Mouse (Mus musculus): ENCODE measurements around the gene Aloxe3. TPM values are rescaled to one million over a fixed set of nuclear protein-coding genes. Genes with fewer than 3 reads are reported as not detected.

Aloxe3 gene
- 1 to 10 TPM; 3.1 to 6.4 TPM for total RNA-seq (2021)

GRCm38 (mm10) chr11:69125852-69125918 is at the start of gene Aloxe3:
TSS of gene Aloxe3 (plus strand) at chr11:69125896.
- intact Hi-C loops (cut with DNase I): loop anchor here (2.0 to 5.0 kb wide), 2 partner anchors 25 to 107 kb away; no protein-coding TSS in a partner anchor
- DNase-seq (ENCODE audit: low spot score in 2 of 2): no peak

GRCm38 (mm10) chr11:69076572-69076971 is 49.1 kb upstream of the Aloxe3 start:
- intact Hi-C loops (cut with DNase I): no loop called here
- no peak for DNase-seq (ENCODE audit: low spot score in 2 of 2)

DNA sequence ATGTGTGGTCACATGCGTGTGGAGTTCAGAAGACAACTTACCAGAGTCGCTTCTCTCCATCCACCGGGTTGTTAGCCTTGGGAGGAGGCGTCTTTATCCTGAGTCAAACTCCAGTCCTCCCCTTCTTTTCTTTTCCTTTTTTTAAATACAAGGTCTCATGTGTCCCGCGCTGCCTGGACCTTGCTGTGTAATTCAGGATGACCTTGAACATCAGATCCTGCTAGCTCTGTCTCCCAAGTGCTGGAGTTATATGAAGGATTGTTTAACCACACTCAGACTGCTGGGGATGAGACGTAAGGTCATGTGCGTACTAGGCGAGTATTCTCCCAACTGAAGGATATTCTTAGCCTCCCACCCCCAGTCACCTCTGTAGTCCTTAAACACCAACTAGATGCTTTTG is 48.4 kb upstream of the Aloxe3 start:
- intact Hi-C loops (cut with DNase I): no loop called here
- DNase-seq (ENCODE audit: low spot score in 2 of 2): no peak

GRCm38 (mm10) chr11:69078041-69078440 is 47.7 kb upstream of the Aloxe3 start:
- intact Hi-C loops (cut with DNase I): no loop called here
- no peak for DNase-seq (ENCODE audit: low spot score in 2 of 2)

GRCm38 (mm10) chr11:69078805-69079438 is 46.8 kb upstream of the Aloxe3 start:
- DNase-seq (ENCODE audit: low spot score in 2 of 2): no peak
- intact Hi-C loops (cut with DNase I): no loop called here

DNA sequence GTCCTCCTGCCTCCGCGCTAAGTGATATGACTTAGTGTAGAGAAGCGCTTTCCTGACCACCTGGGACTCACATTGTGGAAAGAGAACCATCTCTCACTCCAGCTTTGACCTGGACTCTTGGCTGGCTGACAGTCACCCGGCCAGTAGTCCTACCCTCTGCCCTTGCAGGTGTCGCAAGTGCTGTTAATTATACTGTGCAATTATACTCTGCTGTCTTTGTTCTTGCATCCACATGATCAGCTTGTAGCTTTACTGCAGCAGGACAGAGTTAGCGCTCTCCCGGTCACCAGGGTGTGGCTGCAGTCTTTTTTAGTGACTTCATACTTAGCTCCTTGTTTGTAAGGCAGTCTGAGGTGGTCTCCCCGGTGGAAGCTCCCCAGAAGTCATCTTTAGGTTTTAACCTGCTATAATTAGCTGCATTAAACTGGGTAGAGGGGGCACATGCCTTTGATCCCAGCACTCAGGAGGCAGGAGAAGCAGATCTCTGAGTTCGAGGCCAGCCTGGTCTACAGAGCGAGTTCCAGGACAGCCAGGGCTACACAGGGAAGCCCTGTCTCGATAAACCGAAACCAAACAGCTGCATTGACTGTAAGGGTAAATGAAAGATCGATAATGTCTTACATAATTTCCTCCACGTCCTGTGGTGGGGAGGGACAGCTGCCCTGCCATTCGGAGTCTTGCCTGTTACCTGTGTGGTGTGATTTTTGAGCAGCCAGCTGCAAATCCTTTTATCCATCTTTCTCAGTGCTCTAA is 45.4 kb upstream of the Aloxe3 start:
- intact Hi-C loops (cut with DNase I): no loop called here
- DNase-seq (ENCODE audit: low spot score in 2 of 2): no peak

- intact Hi-C loops (cut with DNase I): no loop called here
- no peak for DNase-seq (ENCODE audit: low spot score in 2 of 2)
These were observed 44.9 kb upstream of the Aloxe3 start for GRCm38 (mm10) chr11:69080855-69081222.

DNA sequence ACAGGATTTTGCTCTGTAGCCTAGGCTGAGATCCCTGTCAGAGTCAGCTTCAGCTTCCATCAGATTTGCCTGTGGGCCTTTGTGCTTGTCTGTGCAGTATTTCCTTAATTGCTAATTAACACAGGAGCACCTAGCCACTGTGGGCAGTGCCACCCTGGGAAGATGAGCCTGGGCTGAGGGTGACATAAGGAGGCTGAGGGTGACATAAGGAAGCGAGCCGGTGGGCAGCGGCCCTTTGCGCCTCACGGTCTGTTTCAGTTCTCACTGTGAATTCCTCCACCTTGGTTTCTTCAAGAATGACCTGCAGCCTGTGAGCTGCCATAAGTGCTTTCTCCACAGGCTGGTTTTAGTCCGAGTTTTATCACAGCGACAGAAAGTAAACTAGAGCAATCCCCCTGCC is 44.1 kb upstream of the Aloxe3 start:
- intact Hi-C loops (cut with DNase I): no loop called here
- no peak for DNase-seq (ENCODE audit: low spot score in 2 of 2)

GRCm38 (mm10) chr11:69085608-69086007 is 40.1 kb upstream of the Aloxe3 start:
- intact Hi-C loops (cut with DNase I): loop anchor here (1.0 to 5.0 kb wide), 2 partner anchors 11 to 37 kb away; partner anchors contain the start of genes 9130213A22Rik and Hes7
- no peak for DNase-seq (ENCODE audit: low spot score in 2 of 2)

- DNase-seq (ENCODE audit: low spot score in 2 of 2): peak in 1 of 2 experiments; percentile 90
- intact Hi-C loops (cut with DNase I): loop anchor here (1.0 to 5.0 kb wide), 2 partner anchors 12 to 36 kb away; partner anchors contain the start of genes 9130213A22Rik and Hes7
These were observed 39.3 kb upstream of the Aloxe3 start for GRCm38 (mm10) chr11:69086390-69086789.

- peak in 1 of 2 experiments; percentile 82 for DNase-seq (ENCODE audit: low spot score in 2 of 2)
- intact Hi-C loops (cut with DNase I): loop anchor here (5.0 kb wide), 1 partner anchor 35 kb away; the partner anchor contains the start of genes 9130213A22Rik and Hes7
These were observed 38.6 kb upstream of the Aloxe3 start for GRCm38 (mm10) chr11:69087082-69087481.

DNA sequence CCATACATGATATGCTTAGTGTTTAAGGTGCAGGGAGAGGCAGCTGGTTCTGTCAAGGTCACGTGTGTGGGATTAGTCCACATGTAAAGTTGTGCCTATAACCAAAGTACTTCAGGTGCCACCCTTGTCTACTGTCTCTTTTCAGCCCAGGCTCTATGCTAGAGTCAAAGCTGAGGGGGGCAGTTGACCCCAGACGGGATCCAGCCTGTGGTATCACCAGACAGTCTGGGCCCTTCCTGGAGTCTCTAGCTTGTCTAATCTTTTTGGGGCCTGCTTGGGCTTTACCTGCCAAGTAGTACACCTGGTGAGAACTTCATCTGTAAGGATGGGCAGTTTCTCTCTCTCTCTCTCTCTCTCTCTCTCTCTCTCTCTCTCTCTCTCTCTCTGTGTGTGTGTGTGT is 38.1 kb upstream of the Aloxe3 start:
- intact Hi-C loops (cut with DNase I): loop anchor here (5.0 kb wide), 1 partner anchor 35 kb away; the partner anchor contains the start of genes 9130213A22Rik and Hes7
- peak in 1 of 2 experiments; percentile 3 for DNase-seq (ENCODE audit: low spot score in 2 of 2)

DNA sequence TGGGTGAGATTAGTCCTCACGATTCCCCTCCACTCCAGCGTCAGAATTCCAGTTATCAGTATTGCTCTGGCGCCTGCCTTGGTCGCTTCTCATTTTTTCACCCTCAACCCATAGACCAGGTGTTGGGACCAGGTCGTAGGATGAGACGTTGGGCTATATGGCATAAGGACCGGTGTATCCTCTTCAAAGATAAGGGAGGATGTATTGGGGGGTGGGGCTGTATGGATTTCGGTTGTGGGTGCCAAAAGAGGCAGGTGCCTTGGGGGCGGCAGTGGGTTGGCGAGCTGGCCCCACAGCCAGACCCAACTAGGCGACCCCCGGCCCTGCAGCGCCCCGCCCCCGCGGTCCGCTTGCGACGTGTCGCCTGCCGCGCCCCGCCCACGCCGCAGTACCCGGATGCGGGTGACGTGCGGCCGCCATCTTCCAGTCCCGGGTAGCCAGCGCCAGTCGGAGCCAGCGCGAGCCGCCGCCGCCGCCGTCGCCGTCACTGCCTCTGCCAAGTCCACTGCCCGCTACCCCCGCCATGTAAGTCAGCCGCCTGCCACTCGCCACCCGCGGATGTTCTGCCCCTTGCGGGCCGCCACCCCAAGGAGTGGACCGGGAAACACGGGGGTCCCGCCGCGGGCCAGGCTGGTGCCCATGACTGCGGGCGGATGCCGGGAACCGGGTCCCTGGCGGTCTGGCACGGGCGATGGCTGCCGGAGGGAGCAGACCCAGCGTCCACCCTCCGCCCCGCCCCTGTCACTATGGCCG is 37.4 kb upstream of the Aloxe3 start, which contains the start of gene Vamp2:
Gene Vamp2, plus strand, starts transcription at position 388 of the 753 bp plus-strand sequence.
- intact Hi-C loops (cut with DNase I): loop anchor here (5.0 kb wide), 1 partner anchor 34 kb away; the partner anchor contains the start of genes 9130213A22Rik and Hes7
- peak; percentile 94 to 95 for DNase-seq (ENCODE audit: low spot score in 2 of 2)

DNA sequence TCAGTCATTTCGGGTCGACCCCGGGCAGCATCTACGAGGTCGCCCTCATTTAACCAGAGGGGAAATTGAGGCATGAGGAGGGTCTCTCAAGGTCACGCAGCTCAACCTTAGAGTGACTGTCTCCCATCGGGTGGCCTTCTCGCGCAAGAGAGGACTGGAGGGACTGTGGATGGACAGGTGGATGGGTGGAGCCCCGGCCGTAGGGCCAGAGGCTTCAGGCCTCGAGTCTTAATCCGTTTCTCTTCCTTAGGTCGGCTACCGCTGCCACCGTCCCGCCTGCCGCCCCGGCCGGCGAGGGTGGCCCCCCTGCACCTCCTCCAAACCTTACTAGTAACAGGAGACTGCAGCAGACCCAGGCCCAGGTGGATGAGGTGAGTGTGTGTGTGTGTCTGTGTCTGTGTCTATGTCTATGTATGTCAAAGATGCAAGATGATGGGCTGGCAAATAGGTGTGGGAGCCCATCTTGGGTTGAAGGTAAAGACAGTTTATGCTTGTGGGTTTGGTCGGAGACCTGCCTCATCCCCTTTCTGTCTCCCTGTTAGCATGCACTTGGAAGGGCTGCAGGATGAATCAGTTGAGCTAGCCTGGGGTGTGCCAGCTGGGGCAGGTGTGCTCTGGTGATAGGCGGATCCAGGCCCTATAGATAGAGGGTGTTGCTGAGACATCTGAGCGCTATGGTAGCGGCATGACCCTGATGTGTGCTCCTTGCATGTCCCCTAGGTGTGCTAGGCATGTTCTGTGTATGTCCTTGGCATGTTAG is 36.7 kb upstream of the Aloxe3 start:
- DNase-seq (ENCODE audit: low spot score in 2 of 2): no peak
- intact Hi-C loops (cut with DNase I): loop anchor here (5.0 kb wide), 1 partner anchor 33 kb away; the partner anchor contains the start of genes 9130213A22Rik and Hes7

DNA sequence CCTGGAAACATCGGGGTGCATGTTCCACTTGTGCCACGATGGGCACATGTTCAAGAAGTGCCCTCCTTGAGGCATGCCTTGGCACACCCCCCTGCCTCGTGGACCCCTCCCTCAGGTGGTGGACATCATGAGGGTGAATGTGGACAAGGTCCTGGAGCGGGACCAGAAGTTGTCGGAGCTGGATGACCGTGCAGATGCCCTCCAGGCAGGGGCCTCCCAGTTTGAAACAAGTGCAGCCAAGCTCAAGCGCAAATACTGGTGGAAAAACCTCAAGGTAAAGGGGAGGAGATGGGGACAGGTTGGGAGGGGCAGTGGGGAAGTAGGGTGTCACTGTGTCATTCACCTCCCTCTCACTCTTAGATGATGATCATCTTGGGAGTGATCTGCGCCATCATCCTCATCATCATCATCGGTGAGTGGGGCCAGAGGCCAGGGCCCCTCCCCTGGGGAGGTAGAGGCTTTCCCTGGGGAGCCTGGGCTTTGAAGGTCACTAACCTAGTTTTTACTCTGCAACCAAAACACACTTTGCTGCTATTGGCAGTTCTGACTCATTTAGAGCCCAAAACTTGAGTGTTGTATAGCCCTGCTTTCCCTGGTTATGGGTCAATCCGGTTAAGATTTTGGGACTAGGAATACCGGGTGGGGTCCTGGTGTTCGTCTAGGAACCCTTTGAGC is 35.9 kb upstream of the Aloxe3 start:
- intact Hi-C loops (cut with DNase I): loop anchor here (5.0 kb wide), 1 partner anchor 33 kb away; the partner anchor contains the start of genes 9130213A22Rik and Hes7
- no peak for DNase-seq (ENCODE audit: low spot score in 2 of 2)

DNA sequence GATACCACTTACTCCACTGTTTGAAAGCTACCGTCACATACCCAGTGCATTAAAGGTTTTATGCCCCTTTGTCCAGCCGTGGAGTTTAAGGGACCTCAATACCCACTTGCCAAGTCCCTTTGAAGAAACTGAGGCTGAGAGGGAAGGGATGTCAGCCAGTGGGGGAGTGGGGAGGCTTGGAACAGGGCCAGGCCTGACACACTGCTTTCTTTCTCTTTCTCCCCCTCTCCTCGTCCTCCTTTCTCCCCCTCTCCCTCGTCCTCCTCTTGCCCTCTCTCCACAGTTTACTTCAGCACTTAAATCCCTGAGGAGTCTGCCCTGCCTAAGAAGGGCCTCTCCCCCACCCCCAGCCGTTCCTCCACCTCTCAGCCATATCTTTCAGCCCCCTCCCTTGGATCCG is 35.3 kb upstream of the Aloxe3 start:
- DNase-seq (ENCODE audit: low spot score in 2 of 2): no peak
- intact Hi-C loops (cut with DNase I): no loop called here

DNA sequence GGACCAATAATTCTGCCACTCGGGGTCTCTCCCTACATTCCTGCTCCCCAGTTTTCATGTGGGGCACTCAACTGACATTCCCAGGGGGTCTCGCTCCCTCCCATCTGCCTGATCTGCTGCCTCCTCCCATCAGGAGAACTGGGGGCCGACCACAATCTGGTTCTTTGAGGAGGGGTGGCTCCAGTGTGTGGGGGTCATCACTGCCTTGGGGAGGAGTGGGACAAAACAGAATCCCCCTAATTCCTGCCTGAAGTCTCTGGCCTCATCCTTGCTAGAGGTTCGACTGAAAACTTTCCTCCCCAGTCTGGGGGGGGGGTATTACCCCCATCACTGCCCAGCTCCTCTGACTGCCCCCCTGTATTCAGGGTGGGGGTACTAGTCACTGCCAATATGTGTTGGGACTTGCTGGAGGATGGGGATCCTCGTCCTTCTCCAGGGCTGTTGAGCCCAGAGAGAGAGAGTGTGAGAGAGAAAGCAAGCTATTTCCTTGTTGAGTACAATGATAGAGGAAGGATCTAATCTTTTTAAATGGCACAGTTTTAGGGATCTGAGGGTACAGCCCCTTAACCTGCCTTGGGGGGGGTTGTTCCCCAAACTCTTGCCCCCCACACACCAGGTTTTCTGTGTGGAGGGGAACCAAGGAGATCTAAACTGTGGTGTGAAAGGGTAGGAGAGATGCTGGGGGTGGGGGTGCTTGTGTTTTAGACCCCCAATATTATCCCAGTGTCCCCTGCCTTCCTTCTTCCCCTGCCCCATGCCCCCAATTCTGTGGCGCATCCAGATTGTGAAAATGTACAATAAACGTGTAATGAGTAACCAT is 33.9 kb upstream of the Aloxe3 start:
- intact Hi-C loops (cut with DNase I): no loop called here

GRCm38 (mm10) chr11:69092386-69092751 is 33.3 kb upstream of the Aloxe3 start:
- DNase-seq (ENCODE audit: low spot score in 2 of 2): peak; percentile 81
- intact Hi-C loops (cut with DNase I): no loop called here

More for the DNA sequence above, 33.9 kb upstream of the Aloxe3 start:
- no peak for DNase-seq (ENCODE audit: low spot score in 2 of 2)

Measured in left cerebral cortex, postnatal 25 days (tissue).